Mouse (Mus musculus): Measurements from ENCODE around the gene Stip1.
"Not testable (repeated sequence)": the region's sequence is repeated elsewhere in the genome, so short reads cannot be mapped to it uniquely, and the experiment has no call there.

Gene Stip1

DNA sequence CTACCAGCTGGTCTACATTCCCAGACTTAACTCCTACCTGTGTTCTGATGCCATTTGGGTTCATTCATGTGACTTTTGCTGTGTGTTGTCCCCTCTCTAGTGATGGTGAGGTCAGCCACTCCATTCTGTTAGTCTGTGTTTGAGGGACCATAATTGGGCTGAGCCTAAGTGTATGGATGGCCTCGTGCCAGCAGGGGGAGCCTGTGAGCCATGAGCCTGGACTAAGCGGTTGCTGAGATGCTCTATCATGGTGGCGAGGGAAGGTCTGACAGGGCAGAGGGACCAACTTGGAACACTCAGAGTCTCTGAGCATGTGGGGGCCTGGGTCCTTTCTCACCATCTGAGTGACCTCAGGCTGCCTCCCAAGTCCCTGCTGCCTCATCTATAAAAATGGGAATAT is 24.8 kb upstream of the Stip1 start:
- DNase-seq, result peak; percentile 94

- no peak for DNase-seq
These were observed 23.1 kb upstream of the Stip1 start for GRCm38 (mm10) chr19:7062916-7063315.

DNA sequence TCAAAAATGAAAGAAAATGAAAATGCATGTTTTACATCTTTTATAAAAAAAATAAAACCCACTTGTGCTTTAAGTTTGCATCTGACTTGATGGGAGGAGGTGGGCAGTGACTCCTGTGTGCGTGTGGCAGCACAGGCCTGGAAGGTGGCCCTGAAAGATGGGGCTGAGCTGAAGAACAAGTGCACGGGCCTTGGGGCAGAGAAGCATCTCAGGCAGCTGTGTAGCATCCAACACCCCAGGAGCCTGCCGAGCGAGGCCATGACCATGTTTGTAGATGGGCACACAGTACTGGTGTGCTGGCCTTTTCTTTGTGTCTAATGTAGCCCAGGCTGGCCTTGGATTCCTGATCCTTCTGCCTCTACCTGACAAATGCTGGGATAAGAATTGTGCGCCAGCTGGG is 22.3 kb upstream of the Stip1 start:
- no peak for DNase-seq

- no peak for DNase-seq
These were observed 18.8 kb upstream of the Stip1 start for GRCm38 (mm10) chr19:7058541-7058940.

- DNase-seq, result peak; percentile 70
These were observed 18.0 kb upstream of the Stip1 start for GRCm38 (mm10) chr19:7057722-7058207.

- DNase-seq, result peak; percentile 35
These were observed 17.5 kb upstream of the Stip1 start for GRCm38 (mm10) chr19:7057126-7057721.

- DNase-seq, result peak; percentile 87
These were observed 16.7 kb upstream of the Stip1 start, which contains the start of gene Macrod1 for GRCm38 (mm10) chr19:7056248-7057087. TSS of gene Macrod1 (plus strand) at chr19:7056810.

- DNase-seq, result peak; percentile 32
These were observed 15.4 kb upstream of the Stip1 start for GRCm38 (mm10) chr19:7055173-7055572.

DNA sequence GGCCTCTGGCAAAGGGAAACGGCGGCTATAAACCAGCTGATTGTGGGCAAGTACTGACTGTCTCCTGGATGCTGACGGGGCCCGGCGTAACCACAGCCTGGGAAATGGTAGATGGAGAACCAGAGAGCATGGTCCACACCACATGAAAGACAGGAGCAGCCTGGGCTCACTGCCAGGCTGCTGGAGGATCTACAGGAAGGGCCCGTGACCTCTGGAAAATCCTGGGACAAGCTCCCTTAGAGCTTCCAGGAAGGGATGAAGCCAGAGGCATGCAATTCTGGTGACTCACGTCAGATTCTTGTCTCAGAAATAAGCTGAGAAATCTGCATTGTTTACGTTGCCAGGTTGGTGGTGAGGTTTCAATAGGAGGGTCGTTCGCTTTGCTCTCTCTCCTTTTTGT is 15.0 kb upstream of the Stip1 start:
- DNase-seq, result no peak

GRCm38 (mm10) chr19:7053382-7053781 is 13.6 kb upstream of the Stip1 start:
- DNase-seq, result not testable (repeated sequence)

DNA sequence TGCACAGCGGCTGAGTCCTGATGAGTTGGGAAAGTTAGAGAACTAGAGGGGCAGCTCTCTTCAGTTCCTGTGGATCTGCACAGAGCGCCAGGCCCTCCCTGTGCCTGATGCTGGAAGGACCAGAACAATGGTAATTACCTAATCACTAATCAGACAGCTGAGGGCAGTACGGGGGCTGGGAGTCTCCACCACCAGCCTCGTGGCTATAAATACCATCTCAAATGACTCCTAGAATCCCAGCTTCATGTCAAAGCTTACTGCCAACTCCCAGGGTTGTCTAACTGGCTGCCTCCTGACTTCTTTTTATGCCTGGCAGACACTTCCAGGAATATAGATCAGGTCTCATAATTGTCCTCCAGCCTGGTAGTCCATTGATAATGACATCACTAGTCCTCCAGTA is 4.9 kb upstream of the Stip1 start:
- DNase-seq, result no peak

- DNase-seq, result no peak
These were observed 4.5 kb upstream of the Stip1 start for GRCm38 (mm10) chr19:7044279-7044678.

GRCm38 (mm10) chr19:7041171-7041570 is 1.4 kb upstream of the Stip1 start:
- no peak for DNase-seq

- DNase-seq, result no peak
These were observed 917 bp upstream of the Stip1 start for GRCm38 (mm10) chr19:7040637-7041130.

DNA sequence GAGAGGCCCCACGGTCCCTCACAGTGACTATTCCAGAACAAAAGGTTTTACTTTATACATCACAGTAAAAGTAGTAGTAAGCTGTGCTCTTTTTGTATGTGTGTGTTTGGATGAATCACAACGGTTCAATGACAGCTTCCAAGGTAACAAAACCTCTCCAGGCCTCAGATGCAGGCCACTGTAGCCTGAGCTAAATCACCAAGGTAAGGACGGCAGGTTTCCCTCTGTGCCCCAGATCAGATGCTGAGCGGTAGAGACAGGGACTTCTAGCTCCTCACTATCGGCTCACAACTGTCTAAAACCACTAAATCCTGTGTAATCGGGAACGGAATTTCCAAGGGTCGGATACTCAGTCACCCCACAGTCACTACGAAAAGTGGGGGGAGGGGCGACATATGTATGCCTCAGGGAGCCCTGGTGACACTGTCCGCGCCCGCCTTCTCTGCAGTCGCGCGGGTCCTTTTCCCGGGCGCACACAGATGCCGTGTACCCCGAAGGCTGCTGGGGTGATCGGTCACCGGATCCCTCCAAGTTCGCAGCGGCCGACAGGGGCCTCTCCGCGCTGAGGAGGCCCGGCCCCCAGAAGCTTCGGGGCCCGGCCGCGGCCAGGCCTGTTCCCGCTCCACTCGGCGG is 563 bp downstream of the Stip1 start:
- peak; percentile 80 for DNase-seq

- no peak for DNase-seq
These were observed 5.8 kb downstream of the Stip1 start for GRCm38 (mm10) chr19:7034006-7034405.

- DNase-seq, result no peak
These were observed 10.2 kb downstream of the Stip1 start for GRCm38 (mm10) chr19:7029531-7029930.

GRCm38 (mm10) chr19:7020224-7020641 is 19.5 kb downstream of the Stip1 start:
- peak; percentile 84 for DNase-seq

DNA sequence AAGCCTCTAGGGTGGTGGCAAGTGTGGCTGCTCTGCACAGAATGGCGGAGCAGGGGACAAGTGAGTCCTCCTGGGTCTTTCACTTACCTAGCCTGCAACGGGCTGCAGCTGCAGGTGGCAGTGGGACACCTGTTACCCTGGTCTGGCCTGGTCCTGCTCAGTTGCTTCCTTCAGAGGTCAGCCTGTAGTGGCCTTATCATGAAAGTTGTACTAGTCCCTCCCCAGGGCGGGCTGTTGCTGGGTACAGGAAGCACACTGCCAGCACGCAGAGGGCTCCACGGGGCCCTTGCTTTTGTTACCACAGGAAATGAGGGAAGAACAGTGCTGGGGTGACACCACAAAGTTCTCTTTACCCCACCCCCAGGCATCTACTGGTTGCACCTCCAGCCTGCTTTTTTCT is 20.6 kb downstream of the Stip1 start, which contains the start of gene Fermt3:
Fermt3 (minus strand) TSS at position 279 of the 400 bp plus-strand sequence.
- DNase-seq, result peak; percentile 86

DNA sequence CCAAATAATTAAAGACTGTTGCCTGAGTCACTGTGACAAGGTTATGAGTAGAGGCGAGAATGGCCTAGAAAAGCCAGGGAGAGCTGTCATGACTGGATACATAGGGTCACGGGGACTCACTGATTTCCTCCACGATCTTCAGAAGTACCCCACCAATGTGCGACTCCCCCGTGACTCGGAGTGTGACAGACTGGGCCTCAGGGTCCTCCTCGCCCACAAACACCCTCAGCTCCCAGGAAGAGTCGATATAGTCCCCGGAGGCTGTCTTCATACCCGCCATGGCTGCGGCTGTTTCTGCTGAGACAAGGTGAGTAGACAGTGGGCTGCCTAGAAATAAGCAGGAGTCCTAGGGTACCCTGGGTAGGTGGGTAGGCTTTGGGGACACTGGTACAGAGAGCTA is 21.2 kb downstream of the Stip1 start:
- DNase-seq, result peak; percentile 48

DNA sequence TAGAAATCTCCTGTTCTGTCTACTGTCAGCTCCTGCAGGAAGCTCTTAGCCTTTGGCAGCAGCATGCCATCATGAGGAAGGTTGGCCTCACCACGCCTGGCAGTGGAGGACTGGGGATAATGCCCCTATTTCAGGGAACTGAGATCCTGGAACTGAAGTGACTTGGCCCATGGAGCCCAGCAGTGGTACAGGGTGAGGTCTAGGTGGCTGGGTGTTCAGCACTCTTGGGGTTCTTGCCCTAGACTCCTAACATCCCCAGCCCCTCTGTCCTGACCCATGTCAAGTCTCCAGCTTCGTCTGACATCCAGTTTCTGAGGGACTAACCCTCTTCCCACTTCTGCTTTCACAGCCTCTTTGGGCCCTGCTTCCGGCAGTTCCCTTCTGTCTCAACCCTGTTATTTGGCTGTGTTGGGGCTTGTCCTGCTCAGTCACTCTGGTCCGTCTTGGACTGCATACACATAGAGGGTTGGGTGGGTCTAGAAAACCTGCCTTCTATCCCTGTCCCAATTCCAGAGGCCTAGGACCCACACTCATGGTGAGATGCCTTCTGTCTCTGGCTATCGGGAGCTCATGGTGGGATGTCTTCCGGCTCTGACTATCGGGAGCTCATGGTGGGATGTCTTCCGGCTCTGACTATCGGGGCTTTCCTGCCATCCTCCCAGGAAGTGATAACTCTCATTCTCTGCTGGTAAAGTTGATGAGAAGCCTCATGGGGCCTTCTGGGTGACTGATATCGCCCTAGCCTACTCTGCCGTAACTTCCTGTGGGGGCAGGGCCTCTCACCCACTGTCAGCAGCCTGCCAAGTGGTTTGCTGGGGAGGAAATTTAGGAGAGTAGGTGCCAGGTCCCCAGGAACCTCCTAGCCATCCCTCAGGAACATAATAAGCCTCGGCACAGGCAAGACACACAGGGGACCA is 22.0 kb downstream of the Stip1 start:
- DNase-seq, result peak; percentile 69

- no peak for DNase-seq
These were observed 25.2 kb downstream of the Stip1 start for GRCm38 (mm10) chr19:7014481-7015135.

Measured in thymus, postnatal 4 days (tissue).